Mouse (Mus musculus) thymus, adult 2 months (tissue): ENCODE results near the gene Acvr1b.

Source experiments
- CTCF ChIP-seq: fragments of 200-500 bp; IDR thresholded peaks from 2 replicates; pipeline ENCODE4 v1.5.1; 2012; ENCODE audit warnings: mild to moderate bottlenecking, control low read depth, low read length, moderate library complexity, borderline replicate concordance; ENCODE audit not compliant: control insufficient read depth, poor library complexity, insufficient read depth; ENCODE audit errors: extremely low read depth
- POLR2A ChIP-seq: fragments of 200-500 bp; IDR thresholded peaks from 2 replicates; pipeline ENCODE4 v1.6.1; 2012; ENCODE audit warnings: mild to moderate bottlenecking, low read length, control low read depth, moderate library complexity; ENCODE audit not compliant: control insufficient read depth, poor library complexity, insufficient read depth; ENCODE audit errors: extremely low read depth

DNA sequence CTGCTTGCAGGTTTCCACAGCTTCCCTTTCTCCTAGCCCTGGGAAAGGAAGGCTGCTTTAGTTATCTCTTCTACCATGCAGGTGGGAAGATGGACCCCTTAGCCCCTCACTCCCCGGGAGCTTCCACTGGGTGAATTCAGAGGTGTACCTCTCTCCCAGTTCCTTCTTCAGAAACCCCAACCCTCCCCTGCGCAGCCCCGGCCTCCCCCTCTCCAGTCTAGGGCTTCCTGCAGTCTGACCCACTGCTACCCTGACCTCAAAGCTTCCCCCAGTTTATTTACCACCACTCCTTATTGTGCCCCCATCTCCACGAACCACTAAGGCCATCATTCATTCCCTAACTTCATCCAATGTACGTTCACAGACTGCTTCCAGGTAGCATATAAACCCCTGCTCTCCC lies 49.7 kb downstream of the Acvr1b start:
- TF ChIP-seq CTCF (no peak), POLR2A (no peak)
